Mouse (Mus musculus): ENCODE results near the gene Cacna1c. TPM values are rescaled to one million over a fixed set of nuclear protein-coding genes. Genes with fewer than 3 reads are reported as not detected.

Gene Cacna1c
- polyA plus RNA-seq, 1 experiment from 2014 or later = 4.8 TPM

GRCm38 (mm10) chr6:118933017-118933594 lies 263.1 kb downstream of the Cacna1c start:
- no peaks in the 10 kb centered on the region for H3K27me3 ChIP-seq (replicated peaks; ENCODE audit: insufficient read depth, low read length)
- WGBS = 86% methylated on average over 9 of the region's 9 CpGs
- H3K4me3 ChIP-seq (ENCODE audit: low read depth, low read length) = no peak overlapping the region
- no peak overlapping the region for H3K4me2 ChIP-seq (replicated peaks; ENCODE audit: low read depth, low read length)
- ATAC-seq = no peak
- H3K36me3 ChIP-seq (ENCODE audit: insufficient read depth, low read length) = no peaks in the 10 kb centered on the region
- H3K27ac ChIP-seq (ENCODE audit: low read length) = no peak overlapping the region
- no peak overlapping the region for H3K9ac ChIP-seq (replicated peaks; ENCODE audit: low read depth)
- no peaks in the 10 kb centered on the region for H3K9me3 ChIP-seq (ENCODE audit: low read length)
- no peak for DNase-seq (ENCODE audit: low spot score)
- H3K4me1 ChIP-seq (ENCODE audit: insufficient read depth, low read depth, low read length) = peaks cover 6% of the 10 kb centered on the region; the same call in 1 of the 2 replicates
- TF ChIP-seq CTCF (IDR thresholded peaks at IDR 0.05) (no peak), EP300 (IDR thresholded peaks at IDR 0.05) (no peak)

GRCm38 (mm10) chr6:118932002-118932700 lies 264.1 kb downstream of the Cacna1c start:
- H3K4me3 ChIP-seq (ENCODE audit: low read depth, low read length) = no peak overlapping the region
- no peak overlapping the region for H3K27ac ChIP-seq (ENCODE audit: low read length)
- H3K9me3 ChIP-seq (ENCODE audit: low read length) = no peaks in the 10 kb centered on the region
- no peak overlapping the region for H3K9ac ChIP-seq (replicated peaks; ENCODE audit: low read depth)
- no peak for TF ChIP-seq CTCF (IDR thresholded peaks at IDR 0.05)
- peak; percentile 19; the same call in 1 of the 2 replicates for TF ChIP-seq EP300 (IDR thresholded peaks at IDR 0.05)
- ATAC-seq (no peak), DNase-seq (ENCODE audit: low spot score) (peak; percentile 29)
- H3K4me2 ChIP-seq (replicated peaks; ENCODE audit: low read depth, low read length) = no peak overlapping the region
- H3K36me3 ChIP-seq (ENCODE audit: insufficient read depth, low read length) = no peaks in the 10 kb centered on the region
- WGBS = 69% methylated on average over 8 of the region's 8 CpGs
- H3K4me1 ChIP-seq (ENCODE audit: insufficient read depth, low read depth, low read length) = peaks cover 6% of the 10 kb centered on the region; the same call in 1 of the 2 replicates
- H3K27me3 ChIP-seq (replicated peaks; ENCODE audit: insufficient read depth, low read length) = no peaks in the 10 kb centered on the region

GRCm38 (mm10) chr6:118926669-118927068 lies 269.5 kb downstream of the Cacna1c start:
- Histone ChIP-seq H3K27ac (ENCODE audit: low read length) (no peak overlapping the region), H3K4me1 (ENCODE audit: insufficient read depth, low read depth, low read length) (peaks cover 6% of the 10 kb centered on the region; the same call in 1 of the 2 replicates), H3K36me3 (ENCODE audit: insufficient read depth, low read length) (no peaks in the 10 kb centered on the region), H3K9ac (replicated peaks; ENCODE audit: low read depth) (no peak overlapping the region), H3K4me3 (ENCODE audit: low read depth, low read length) (no peak overlapping the region), H3K4me2 (replicated peaks; ENCODE audit: low read depth, low read length) (no peak overlapping the region), H3K9me3 (ENCODE audit: low read length) (no peaks in the 10 kb centered on the region), H3K27me3 (replicated peaks; ENCODE audit: insufficient read depth, low read length) (no peaks in the 10 kb centered on the region)
- no peak for TF ChIP-seq CTCF (IDR thresholded peaks at IDR 0.05)
- no peak for TF ChIP-seq EP300 (IDR thresholded peaks at IDR 0.05)
- DNase-seq (ENCODE audit: low spot score) = no peak
- 78% methylated on average over 3 of the region's 3 CpGs for WGBS
- no peak for ATAC-seq

GRCm38 (mm10) chr6:118924426-118924825 lies 271.8 kb downstream of the Cacna1c start:
- H3K36me3 ChIP-seq (ENCODE audit: insufficient read depth, low read length) = no peaks in the 10 kb centered on the region
- DNase-seq (ENCODE audit: low spot score) (no peak), ATAC-seq (no peak)
- no peaks in the 10 kb centered on the region for H3K27me3 ChIP-seq (replicated peaks; ENCODE audit: insufficient read depth, low read length)
- no peaks in the 10 kb centered on the region for H3K9me3 ChIP-seq (ENCODE audit: low read length)
- no peak overlapping the region for H3K27ac ChIP-seq (ENCODE audit: low read length)
- no peak overlapping the region for H3K9ac ChIP-seq (replicated peaks; ENCODE audit: low read depth)
- H3K4me2 ChIP-seq (replicated peaks; ENCODE audit: low read depth, low read length) = no peak overlapping the region
- no peak overlapping the region for H3K4me3 ChIP-seq (ENCODE audit: low read depth, low read length)
- WGBS = 71% methylated on average over 12 of the region's 12 CpGs
- TF ChIP-seq CTCF (IDR thresholded peaks at IDR 0.05) (no peak), EP300 (IDR thresholded peaks at IDR 0.05) (no peak)
- H3K4me1 ChIP-seq (ENCODE audit: insufficient read depth, low read depth, low read length) = peaks cover 6% of the 10 kb centered on the region; the same call in 1 of the 2 replicates

DNA sequence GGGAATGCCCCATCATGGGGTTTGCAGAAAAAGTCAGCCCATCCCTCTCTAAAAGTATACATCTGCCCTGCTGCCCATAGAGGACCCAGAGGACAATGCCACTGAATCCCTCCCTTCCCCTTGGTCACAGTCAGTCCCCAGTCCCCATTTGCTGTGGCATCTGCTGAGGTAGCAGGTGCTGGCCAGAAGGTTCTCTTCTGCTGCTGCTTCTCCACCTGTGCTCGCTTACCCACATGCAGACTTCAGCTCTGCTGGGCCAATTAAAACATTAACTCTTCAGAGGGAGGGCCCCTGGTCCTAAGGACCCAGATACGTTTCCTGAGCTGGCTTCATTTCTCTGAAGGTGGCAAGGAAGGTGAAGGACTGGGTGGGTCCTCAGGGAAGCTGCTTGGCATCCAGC lies 272.3 kb downstream of the Cacna1c start:
- Histone ChIP-seq H3K27ac (ENCODE audit: low read length) (no peak overlapping the region), H3K4me3 (ENCODE audit: low read depth, low read length) (no peak overlapping the region), H3K4me1 (ENCODE audit: insufficient read depth, low read depth, low read length) (peaks cover 6% of the 10 kb centered on the region; the same call in 1 of the 2 replicates), H3K4me2 (replicated peaks; ENCODE audit: low read depth, low read length) (no peak overlapping the region), H3K9me3 (ENCODE audit: low read length) (no peaks in the 10 kb centered on the region), H3K9ac (replicated peaks; ENCODE audit: low read depth) (no peak overlapping the region), H3K36me3 (ENCODE audit: insufficient read depth, low read length) (no peaks in the 10 kb centered on the region), H3K27me3 (replicated peaks; ENCODE audit: insufficient read depth, low read length) (no peaks in the 10 kb centered on the region)
- no peak for TF ChIP-seq EP300 (IDR thresholded peaks at IDR 0.05)
- no peak for TF ChIP-seq CTCF (IDR thresholded peaks at IDR 0.05)
- ATAC-seq (no peak), DNase-seq (ENCODE audit: low spot score) (no peak)
- 72% methylated on average over 2 of the region's 2 CpGs for WGBS

DNA sequence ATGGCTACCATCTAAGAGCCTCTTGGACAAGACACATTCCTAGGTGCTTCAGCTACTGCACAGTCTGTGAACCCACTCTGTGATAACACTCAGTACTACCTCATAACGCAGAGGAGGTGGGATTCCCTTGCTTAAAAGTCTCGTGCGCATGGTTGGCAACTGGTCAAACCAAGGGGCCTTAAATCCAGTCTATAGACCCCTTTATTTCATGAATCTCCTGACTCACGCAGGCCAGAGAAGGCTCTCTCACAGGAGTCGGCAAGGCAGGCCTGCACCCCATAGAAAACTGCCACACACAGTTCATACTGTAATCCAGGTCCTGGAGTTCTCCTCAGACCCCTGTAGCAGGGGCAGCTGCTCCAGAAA lies 273.0 kb downstream of the Cacna1c start:
- no peak overlapping the region for H3K4me2 ChIP-seq (replicated peaks; ENCODE audit: low read depth, low read length)
- no peak for TF ChIP-seq EP300 (IDR thresholded peaks at IDR 0.05)
- no peak for TF ChIP-seq CTCF (IDR thresholded peaks at IDR 0.05)
- no peaks in the 10 kb centered on the region for H3K27me3 ChIP-seq (replicated peaks; ENCODE audit: insufficient read depth, low read length)
- no peak overlapping the region for H3K9ac ChIP-seq (replicated peaks; ENCODE audit: low read depth)
- H3K9me3 ChIP-seq (ENCODE audit: low read length) = no peaks in the 10 kb centered on the region
- H3K36me3 ChIP-seq (ENCODE audit: insufficient read depth, low read length) = no peaks in the 10 kb centered on the region
- ATAC-seq (0 out of 2 replicates have a peak, but pooled peaks have one; percentile 3), DNase-seq (ENCODE audit: low spot score) (no peak)
- 70% methylated on average over 5 of the region's 5 CpGs for WGBS
- H3K27ac ChIP-seq (ENCODE audit: low read length) = no peak overlapping the region
- H3K4me1 ChIP-seq (ENCODE audit: insufficient read depth, low read depth, low read length) = peaks cover 6% of the 10 kb centered on the region; the same call in 1 of the 2 replicates
- no peak overlapping the region for H3K4me3 ChIP-seq (ENCODE audit: low read depth, low read length)

All from lung, postnatal 0 days (tissue).